Mouse (Mus musculus): Measurements from ENCODE around the gene Nin. TPM values are rescaled to one million over a fixed set of nuclear protein-coding genes. Genes with fewer than 3 reads are reported as not detected.

Gene Nin
- total and polyA plus RNA-seq, 3 experiments: 24.8 to 58.3 (median 54.0) TPM

DNA sequence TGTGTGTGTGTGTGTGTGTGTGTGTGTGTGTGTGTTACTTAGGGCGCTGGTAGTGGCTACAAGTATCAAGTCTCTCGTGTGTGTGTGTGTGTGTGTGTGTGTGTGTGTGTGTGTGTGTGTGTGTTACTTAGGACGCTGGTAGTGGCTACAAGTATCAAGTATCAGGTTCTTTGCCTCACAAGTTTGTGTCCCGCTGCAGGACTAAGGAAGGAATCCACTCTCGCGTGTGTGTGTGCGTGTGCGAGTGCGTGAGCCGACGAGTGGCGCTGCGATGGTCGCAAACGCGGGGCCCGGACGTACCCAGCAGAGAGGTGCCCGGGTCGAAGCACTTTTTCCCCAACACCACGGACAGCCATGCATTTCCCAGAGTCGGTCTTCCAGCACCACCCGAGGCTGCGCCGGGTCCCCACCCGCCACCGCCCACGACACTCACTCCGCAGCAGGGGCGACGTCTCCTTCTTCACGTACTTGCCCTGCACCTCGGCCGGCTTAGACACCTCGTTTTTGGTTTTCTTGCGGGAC is 127.2 kb downstream of the Nin start:
- Histone ChIP-seq H3K36me3 (replicated peaks) (peaks cover 30% of the 10 kb centered on the region), H3K4me1 (ENCODE audit: insufficient read depth, low read depth, low read length) (peaks cover 38% of the 10 kb centered on the region), H3K9me3 (replicated peaks) (no peaks in the 10 kb centered on the region), H3K4me3 (ENCODE audit: low read depth, low read length) (peak overlapping the region; percentile 83), H3K27me3 (ENCODE audit: insufficient read depth, low read length) (peaks cover 4% of the 10 kb centered on the region; the same call in 1 of the 2 replicates)
- no peak for ATAC-seq (ENCODE audit: extremely low read depth, insufficient number of reproducible peaks, low FRiP score, poor library complexity, severe bottlenecking)
- DNase-seq (ENCODE audit: low spot score): peak; percentile 63
- TF ChIP-seq GATA2 (IDR thresholded peaks at IDR 0.05; ENCODE audit: borderline replicate concordance, low read depth, low read length): no peak
- TF ChIP-seq CTCF (IDR thresholded peaks at IDR 0.05; ENCODE audit: low read depth, low read length): no peak
- no peak for TF ChIP-seq TAL1 (conservative IDR thresholded peaks at IDR 0.05; ENCODE audit: low read depth, low read length)
- TF ChIP-seq POLR2AphosphoS5 (IDR thresholded peaks at IDR 0.05; ENCODE audit: insufficient replicate concordance, low read depth, low read length): no peak
- no peak for TF ChIP-seq GATA1 (IDR thresholded peaks at IDR 0.05; ENCODE audit: borderline replicate concordance, low read length)

DNA sequence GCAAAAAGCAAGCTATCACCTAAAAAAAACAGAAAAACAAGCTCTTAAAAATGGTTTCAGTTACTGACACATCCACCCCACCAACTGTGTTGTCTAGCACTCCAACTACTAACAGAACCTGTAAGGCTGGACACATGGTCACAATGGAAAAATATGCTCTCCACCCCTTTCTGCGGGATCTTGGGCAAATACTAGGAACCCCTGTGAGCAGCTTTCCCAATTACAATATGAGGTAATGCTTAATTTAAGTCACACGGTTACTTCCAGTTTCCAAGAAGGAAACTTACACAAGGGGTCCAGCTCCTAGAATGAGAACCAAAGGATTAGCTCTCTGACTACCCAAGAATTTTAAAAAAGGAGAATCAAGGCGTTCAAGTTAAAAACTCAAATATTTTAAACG is 128.0 kb downstream of the Nin start:
- Histone ChIP-seq H3K27me3 (ENCODE audit: insufficient read depth, low read length) (peaks cover 4% of the 10 kb centered on the region; the same call in 1 of the 2 replicates), H3K36me3 (replicated peaks) (peaks cover 36% of the 10 kb centered on the region), H3K9me3 (replicated peaks) (no peaks in the 10 kb centered on the region), H3K4me1 (ENCODE audit: insufficient read depth, low read depth, low read length) (peaks cover 38% of the 10 kb centered on the region), H3K4me3 (ENCODE audit: low read depth, low read length) (peak overlapping the region; percentile 45; the same call in 1 of the 2 replicates)
- ATAC-seq (ENCODE audit: extremely low read depth, insufficient number of reproducible peaks, low FRiP score, poor library complexity, severe bottlenecking): no peak
- TF ChIP-seq TAL1 (conservative IDR thresholded peaks at IDR 0.05; ENCODE audit: low read depth, low read length): no peak
- no peak for TF ChIP-seq CTCF (IDR thresholded peaks at IDR 0.05; ENCODE audit: low read depth, low read length)
- TF ChIP-seq GATA2 (IDR thresholded peaks at IDR 0.05; ENCODE audit: borderline replicate concordance, low read depth, low read length): no peak
- TF ChIP-seq GATA1 (IDR thresholded peaks at IDR 0.05; ENCODE audit: borderline replicate concordance, low read length): no peak
- TF ChIP-seq POLR2AphosphoS5 (IDR thresholded peaks at IDR 0.05; ENCODE audit: insufficient replicate concordance, low read depth, low read length): no peak
- DNase-seq (ENCODE audit: low spot score): no peak

DNA sequence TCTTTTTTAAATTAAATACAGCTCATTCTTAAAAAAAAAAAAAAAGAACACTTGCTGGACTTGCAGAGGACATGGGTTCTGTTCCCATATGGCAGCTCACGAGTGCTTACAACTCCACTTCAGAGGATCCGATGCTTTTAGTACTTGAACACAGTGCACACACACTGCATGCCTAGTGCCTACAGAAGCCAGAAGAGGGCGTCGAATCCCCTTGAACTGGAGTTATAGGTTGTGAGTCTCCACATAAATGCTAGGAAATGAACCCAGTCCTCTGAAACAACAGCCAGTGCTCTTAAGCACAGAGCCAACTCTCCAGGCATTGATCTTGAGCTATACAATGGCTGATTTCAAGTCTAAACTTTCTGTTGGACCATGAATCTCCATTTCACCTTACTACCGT is 130.6 kb downstream of the Nin start:
- no peak overlapping the region for H3K4me3 ChIP-seq (ENCODE audit: low read depth, low read length)
- no peaks in the 10 kb centered on the region for H3K9me3 ChIP-seq (replicated peaks)
- no peak for ATAC-seq (ENCODE audit: extremely low read depth, insufficient number of reproducible peaks, low FRiP score, poor library complexity, severe bottlenecking)
- H3K27me3 ChIP-seq (ENCODE audit: insufficient read depth, low read length): no peaks in the 10 kb centered on the region
- no peak for DNase-seq (ENCODE audit: low spot score)
- TF ChIP-seq CTCF (IDR thresholded peaks at IDR 0.05; ENCODE audit: low read depth, low read length) (no peak), TAL1 (conservative IDR thresholded peaks at IDR 0.05; ENCODE audit: low read depth, low read length) (no peak), GATA2 (IDR thresholded peaks at IDR 0.05; ENCODE audit: borderline replicate concordance, low read depth, low read length) (no peak), GATA1 (IDR thresholded peaks at IDR 0.05; ENCODE audit: borderline replicate concordance, low read length) (no peak), POLR2AphosphoS5 (IDR thresholded peaks at IDR 0.05; ENCODE audit: insufficient replicate concordance, low read depth, low read length) (no peak)
- H3K4me1 ChIP-seq (ENCODE audit: insufficient read depth, low read depth, low read length): peaks cover 43% of the 10 kb centered on the region
- H3K36me3 ChIP-seq (replicated peaks): peaks cover 57% of the 10 kb centered on the region

DNA sequence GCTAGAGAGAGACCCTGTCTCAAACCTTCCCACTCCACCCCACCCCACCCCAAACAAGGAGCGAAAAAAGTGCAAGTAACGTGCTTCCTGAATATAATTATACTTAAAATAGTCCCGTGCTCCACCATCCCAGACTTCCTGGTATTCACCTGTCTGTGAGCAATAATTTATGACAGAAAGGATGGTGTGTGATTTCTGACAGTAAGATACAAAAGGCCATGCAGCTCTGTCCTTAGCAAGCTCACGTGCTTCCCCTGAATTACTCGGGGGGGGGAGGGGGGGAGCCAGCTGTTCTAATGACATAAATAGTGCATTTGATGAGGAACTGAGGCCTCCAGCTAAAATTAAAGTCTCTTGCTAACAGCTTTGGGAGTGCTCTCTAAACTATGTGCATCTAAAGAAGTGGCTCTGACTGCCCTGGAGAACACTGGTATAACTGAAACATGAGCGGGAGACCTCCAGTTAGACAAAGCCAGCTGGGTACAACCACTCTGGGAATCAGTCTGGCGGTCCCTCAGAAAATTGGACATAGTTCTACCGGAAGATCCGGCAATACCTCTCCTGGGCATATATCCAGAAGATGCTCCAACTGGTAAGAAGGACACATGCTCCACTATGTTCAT is 136.0 kb downstream of the Nin start:
- peaks cover 39% of the 10 kb centered on the region for H3K4me1 ChIP-seq (ENCODE audit: insufficient read depth, low read depth, low read length)
- no peaks in the 10 kb centered on the region for H3K9me3 ChIP-seq (replicated peaks)
- DNase-seq (ENCODE audit: low spot score) (no peak), ATAC-seq (ENCODE audit: extremely low read depth, insufficient number of reproducible peaks, low FRiP score, poor library complexity, severe bottlenecking) (no peak)
- TF ChIP-seq GATA2 (IDR thresholded peaks at IDR 0.05; ENCODE audit: borderline replicate concordance, low read depth, low read length): no peak
- TF ChIP-seq CTCF (IDR thresholded peaks at IDR 0.05; ENCODE audit: low read depth, low read length): no peak
- no peak for TF ChIP-seq GATA1 (IDR thresholded peaks at IDR 0.05; ENCODE audit: borderline replicate concordance, low read length)
- no peak for TF ChIP-seq TAL1 (conservative IDR thresholded peaks at IDR 0.05; ENCODE audit: low read depth, low read length)
- TF ChIP-seq POLR2AphosphoS5 (IDR thresholded peaks at IDR 0.05; ENCODE audit: insufficient replicate concordance, low read depth, low read length): no peak
- H3K27me3 ChIP-seq (ENCODE audit: insufficient read depth, low read length): no peaks in the 10 kb centered on the region
- H3K36me3 ChIP-seq (replicated peaks): peaks cover 73% of the 10 kb centered on the region
- H3K4me3 ChIP-seq (ENCODE audit: low read depth, low read length): no peak overlapping the region

DNA sequence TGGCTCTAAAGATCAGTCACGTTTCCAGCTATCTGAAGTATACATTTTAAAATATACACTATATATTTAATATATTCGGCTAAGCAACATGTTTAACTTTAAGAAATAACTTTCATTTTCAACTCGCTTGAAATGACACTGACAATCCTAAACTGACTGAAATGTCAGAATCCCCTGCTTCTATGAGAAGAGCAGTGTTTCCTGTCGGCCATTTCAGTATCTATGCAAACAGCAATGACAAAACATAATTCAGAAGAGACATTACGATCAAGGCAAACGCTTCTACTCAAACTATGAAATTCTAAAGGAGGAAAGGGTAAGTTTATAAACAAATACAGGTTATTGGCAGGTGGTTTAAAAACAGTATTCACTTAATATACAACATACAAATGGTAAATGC is 136.8 kb downstream of the Nin start:
- H3K4me1 ChIP-seq (ENCODE audit: insufficient read depth, low read depth, low read length): peaks cover 43% of the 10 kb centered on the region

DNA sequence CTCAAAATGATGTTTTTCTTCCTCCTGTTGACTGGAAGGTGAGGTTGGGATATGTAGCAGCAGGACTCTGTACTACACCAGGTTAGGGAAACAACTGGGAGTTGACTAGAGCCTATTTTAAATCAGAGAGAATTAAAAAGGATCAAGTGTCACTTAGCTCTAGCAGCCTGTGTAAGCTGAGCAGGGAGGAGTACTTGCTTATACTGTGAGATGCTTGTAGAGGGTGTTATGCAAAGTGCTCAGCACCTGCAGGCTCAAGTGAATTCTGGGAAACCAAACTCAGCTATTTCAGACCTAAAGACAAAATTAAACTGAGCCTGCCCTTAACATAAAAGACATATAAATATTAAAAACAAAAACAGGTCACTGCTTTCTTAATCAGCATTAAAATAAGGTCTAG is 139.9 kb downstream of the Nin start:
- peaks cover 59% of the 10 kb centered on the region for H3K4me1 ChIP-seq (ENCODE audit: insufficient read depth, low read depth, low read length)
- ATAC-seq (ENCODE audit: extremely low read depth, insufficient number of reproducible peaks, low FRiP score, poor library complexity, severe bottlenecking): no peak

More for the DNA sequence above, 136.8 kb downstream of the Nin start:
- DNase-seq (ENCODE audit: low spot score): no peak
- peaks cover 72% of the 10 kb centered on the region for H3K36me3 ChIP-seq (replicated peaks)
- H3K27me3 ChIP-seq (ENCODE audit: insufficient read depth, low read length): no peaks in the 10 kb centered on the region
- ATAC-seq (ENCODE audit: extremely low read depth, insufficient number of reproducible peaks, low FRiP score, poor library complexity, severe bottlenecking): no peak
- H3K4me3 ChIP-seq (ENCODE audit: low read depth, low read length): no peak overlapping the region
- no peak for TF ChIP-seq GATA2 (IDR thresholded peaks at IDR 0.05; ENCODE audit: borderline replicate concordance, low read depth, low read length)
- TF ChIP-seq GATA1 (IDR thresholded peaks at IDR 0.05; ENCODE audit: borderline replicate concordance, low read length): no peak
- no peak for TF ChIP-seq TAL1 (conservative IDR thresholded peaks at IDR 0.05; ENCODE audit: low read depth, low read length)
- no peak for TF ChIP-seq CTCF (IDR thresholded peaks at IDR 0.05; ENCODE audit: low read depth, low read length)
- TF ChIP-seq POLR2AphosphoS5 (IDR thresholded peaks at IDR 0.05; ENCODE audit: insufficient replicate concordance, low read depth, low read length): no peak
- H3K9me3 ChIP-seq (replicated peaks): no peaks in the 10 kb centered on the region

More for the DNA sequence above, 139.9 kb downstream of the Nin start:
- no peak for DNase-seq (ENCODE audit: low spot score)
- H3K4me3 ChIP-seq (ENCODE audit: low read depth, low read length): no peak overlapping the region
- peaks cover 77% of the 10 kb centered on the region for H3K36me3 ChIP-seq (replicated peaks)
- no peaks in the 10 kb centered on the region for H3K9me3 ChIP-seq (replicated peaks)
- no peaks in the 10 kb centered on the region for H3K27me3 ChIP-seq (ENCODE audit: insufficient read depth, low read length)
- TF ChIP-seq GATA1 (IDR thresholded peaks at IDR 0.05; ENCODE audit: borderline replicate concordance, low read length): no peak
- no peak for TF ChIP-seq GATA2 (IDR thresholded peaks at IDR 0.05; ENCODE audit: borderline replicate concordance, low read depth, low read length)
- TF ChIP-seq TAL1 (conservative IDR thresholded peaks at IDR 0.05; ENCODE audit: low read depth, low read length): no peak
- TF ChIP-seq CTCF (IDR thresholded peaks at IDR 0.05; ENCODE audit: low read depth, low read length): no peak
- no peak for TF ChIP-seq POLR2AphosphoS5 (IDR thresholded peaks at IDR 0.05; ENCODE audit: insufficient replicate concordance, low read depth, low read length)
